Mouse (Mus musculus) stomach, postnatal 0 days (tissue): ENCODE measurements around the gene Coa4. TPM values are rescaled to one million over a fixed set of nuclear protein-coding genes. Genes with fewer than 3 reads are reported as not detected.

Source experiments
- ATAC-seq: fragments of 200-750 bp; cut with Nextera tagmentation; 2 replicates; pipeline ENCODE4 v1.8.0; 2017; ENCODE audit not compliant: low FRiP score, low TSS enrichment
- DNase-seq: peaks from one replicate; pipeline ENCODE4 v3.0.0-alpha.2; 2016; ENCODE audit warnings: low spot score
- H3K27ac ChIP-seq: fragments of 300-500 bp; sonication (generic); replicated peaks from 2 replicates; pipeline ENCODE4 v1.5.1; 2014; ENCODE audit warnings: mild to moderate bottlenecking, control low read depth
- H3K27me3 ChIP-seq: fragments of 300-500 bp; sonication (generic); 2 replicates; pipeline ENCODE4 v1.6.1; 2014; ENCODE audit warnings: low read length; ENCODE audit not compliant: control insufficient read depth, insufficient read depth
- H3K36me3 ChIP-seq: fragments of 300-500 bp; sonication (generic); 2 replicates; pipeline ENCODE4 v1.6.1; 2014; ENCODE audit warnings: low read length, mixed read lengths; ENCODE audit not compliant: control insufficient read depth, insufficient read depth
- H3K4me1 ChIP-seq: fragments of 300-500 bp; sonication (generic); replicated peaks from 2 replicates; pipeline ENCODE4 v1.6.1; 2014; ENCODE audit warnings: antibody characterized with exemption; ENCODE audit not compliant: control insufficient read depth, insufficient read depth
- H3K4me2 ChIP-seq: fragments of 300-500 bp; sonication (generic); replicated peaks from 2 replicates; pipeline ENCODE4 v1.6.1; 2014; ENCODE audit warnings: low read depth, mild to moderate bottlenecking, control low read depth, moderate library complexity
- H3K4me3 ChIP-seq: fragments of 300-500 bp; sonication (generic); 2 replicates; pipeline ENCODE4 v1.5.1; 2014; ENCODE audit warnings: low read depth, low read length, control low read depth
- H3K9ac ChIP-seq: fragments of 300-500 bp; sonication (generic); 2 replicates; pipeline ENCODE4 v1.6.1; 2014; ENCODE audit warnings: mild to moderate bottlenecking, low read length, control low read depth, mixed read lengths
- H3K9me3 ChIP-seq: fragments of 300-500 bp; sonication (generic); 2 replicates; pipeline ENCODE4 v1.6.1; 2016; ENCODE audit warnings: low read length; ENCODE audit not compliant: control insufficient read depth
- CTCF ChIP-seq: IDR thresholded peaks from 2 replicates; pipeline ENCODE4 v1.5.1; 2016; ENCODE audit warnings: antibody characterized with exemption, low read depth, mild to moderate bottlenecking, moderate library complexity
- EP300 ChIP-seq: optimal IDR thresholded peaks from 2 replicates; pipeline ENCODE3; 2016; ENCODE audit warnings: antibody characterized with exemption
- WGBS: fragments of 180-500 bp; shearing (Covaris S2); extraction: QIAGEN DNeasy Blood & Tissue Kit; methylation state at CpG from one replicate; pipeline ENCODE4 v1.1.7; 2014; 5-methylcytosine and 5-hydroxymethylcytosine counted together
- polyA plus RNA-seq: library from polyadenylated mRNA; unstranded; fragments of >200 nt; fragmentation: Nextera tagmentation; extraction: Ambion mirVana; gene quantifications from 2 replicates; pipeline ENCODE4 v1.2.1, GENCODE M21; 2015

The Coa4 gene
- polyA plus RNA-seq, 1 experiment from 2014 or later: 25.2 TPM

DNA sequence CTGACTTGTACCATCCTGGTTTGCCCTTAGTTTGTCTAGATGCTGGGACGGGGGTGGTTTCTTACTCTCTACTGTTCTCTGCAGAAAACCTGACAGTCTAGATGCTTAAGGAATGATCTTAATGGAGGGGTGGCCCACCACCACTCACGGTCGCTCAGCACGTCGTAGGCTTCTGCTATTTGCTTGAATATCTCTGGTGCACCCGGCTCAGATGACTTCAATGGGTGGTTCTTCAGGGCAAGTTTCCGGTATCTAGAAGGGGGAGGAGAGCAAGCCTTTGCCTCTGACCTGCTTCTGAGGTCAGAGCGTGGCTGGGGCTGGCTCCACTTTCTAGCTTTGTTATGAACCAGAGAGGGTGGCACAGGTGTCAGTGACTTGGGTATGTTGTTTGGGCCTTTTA, 25.3 kb upstream of the Coa4 start:
- no peaks in the 10 kb centered on the region for H3K9me3 ChIP-seq
- H3K9ac ChIP-seq: no peak overlapping the region
- DNase-seq (peak; percentile 35), ATAC-seq (peak; percentile 36; the same call in 1 of the 2 replicates)
- no peak overlapping the region for H3K4me3 ChIP-seq
- H3K4me2 ChIP-seq: no peak overlapping the region
- H3K27me3 ChIP-seq: no peaks in the 10 kb centered on the region
- H3K27ac ChIP-seq: no peak overlapping the region
- 74% methylated on average over 8 of the region's 8 CpGs for WGBS
- H3K36me3 ChIP-seq: no peaks in the 10 kb centered on the region
- H3K4me1 ChIP-seq: no peaks in the 10 kb centered on the region
- no peak for TF ChIP-seq CTCF
- no peak for TF ChIP-seq EP300

DNA sequence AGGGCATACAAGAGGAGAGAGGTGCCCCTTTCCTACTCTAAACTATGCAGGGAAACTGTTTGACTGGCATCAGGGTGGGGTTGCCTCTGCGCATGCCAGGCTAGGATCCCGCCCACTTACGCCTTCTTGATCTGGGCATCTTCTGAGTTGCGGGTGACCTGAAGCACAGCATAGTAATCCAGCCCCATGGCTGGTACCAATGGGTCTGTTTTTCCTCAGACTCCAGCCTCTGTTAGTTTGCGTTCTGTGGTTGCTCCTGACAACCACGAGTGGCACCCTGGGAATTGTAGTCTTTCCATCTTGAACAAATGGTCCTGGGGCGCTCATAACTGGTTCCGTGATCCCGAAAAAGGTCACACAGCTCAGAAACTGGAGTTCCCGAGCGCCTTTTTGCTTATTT, 22.3 kb upstream of the Coa4 start, which contains the start of gene Dnajb13:
Gene Dnajb13 (minus strand): TSS at position 388 of the 400 bp plus-strand sequence.
- WGBS: 46% methylated on average over 11 of the region's 11 CpGs
- ATAC-seq: peak; percentile 52
- no peak within 1 kb of the TSS for H3K4me2 ChIP-seq

DNA sequence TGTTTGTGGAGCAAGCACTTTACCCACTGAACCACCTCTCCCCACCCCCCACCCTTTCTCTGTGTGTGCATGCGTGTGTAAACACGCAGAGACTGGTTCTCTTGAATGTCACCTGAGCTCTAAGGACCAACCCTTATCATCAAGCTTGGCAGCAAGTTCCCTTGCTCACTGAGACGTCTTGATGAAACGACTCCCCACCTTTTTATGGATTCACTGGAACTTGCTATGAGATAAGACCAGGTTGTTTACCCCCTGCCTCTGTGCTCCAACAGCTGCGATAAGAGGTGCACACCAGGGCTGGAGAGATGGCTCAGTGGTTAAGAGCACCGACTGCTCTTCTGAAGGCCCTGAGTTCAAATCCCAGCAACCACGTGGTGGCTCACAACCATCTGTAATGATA, 16.7 kb upstream of the Coa4 start:
- Histone ChIP-seq H3K27ac (no peak overlapping the region), H3K27me3 (no peaks in the 10 kb centered on the region), H3K4me3 (no peak overlapping the region), H3K36me3 (no peaks in the 10 kb centered on the region), H3K4me2 (no peak overlapping the region), H3K4me1 (no peaks in the 10 kb centered on the region), H3K9ac (no peak overlapping the region), H3K9me3 (no peaks in the 10 kb centered on the region)
- 40% methylated on average over 7 of the region's 7 CpGs for WGBS
- ATAC-seq (peak; percentile 51; the same call in 1 of the 2 replicates), DNase-seq (peak; percentile 44)
- TF ChIP-seq CTCF (no peak), EP300 (no peak)

More for the DNA sequence above, 22.3 kb upstream of the Coa4 start, which contains the start of gene Dnajb13:
- TF ChIP-seq EP300 (no peak), CTCF (no peak)
- Histone ChIP-seq H3K4me3 (no peak within 1 kb of the TSS), H3K4me1 (no peaks in the 10 kb centered on the region), H3K27me3 (no peaks in the 10 kb centered on the region), H3K9me3 (no peaks in the 10 kb centered on the region), H3K27ac (no peak within 1 kb of the TSS), H3K9ac (no peak within 1 kb of the TSS), H3K36me3 (no peaks in the 10 kb centered on the region)
- DNase-seq: peak; percentile 24

DNA sequence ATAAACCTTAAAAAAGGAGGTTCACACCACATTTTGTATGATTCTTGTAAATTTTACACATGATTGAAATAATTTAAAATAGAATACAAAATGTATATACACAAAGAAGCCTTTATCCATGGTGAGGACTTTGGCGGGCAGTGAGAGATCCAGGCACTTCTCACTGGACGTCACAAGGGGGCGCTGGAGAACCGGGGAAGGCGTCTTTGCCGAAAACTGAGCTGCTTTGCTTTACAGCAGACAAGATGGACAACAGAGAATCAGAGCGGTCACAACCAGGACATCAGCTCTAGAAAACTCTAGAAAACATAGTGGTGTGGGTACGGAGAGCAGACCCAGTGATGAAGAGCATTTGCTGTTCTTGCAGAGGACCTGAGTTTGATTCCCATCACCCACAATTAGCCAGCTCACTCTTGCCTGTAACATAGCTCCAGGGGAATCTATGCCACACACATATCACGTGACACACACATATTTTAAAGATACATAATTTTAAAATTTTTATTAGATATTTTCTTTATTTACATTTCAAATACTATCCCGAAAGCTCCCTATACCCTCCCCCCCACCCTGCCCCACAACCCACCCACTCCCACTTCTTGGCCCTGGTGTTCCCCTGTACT, 16.1 kb upstream of the Coa4 start:
- Histone ChIP-seq H3K27ac (no peak overlapping the region), H3K4me1 (no peaks in the 10 kb centered on the region), H3K36me3 (no peaks in the 10 kb centered on the region), H3K4me3 (no peak overlapping the region), H3K9ac (no peak overlapping the region), H3K9me3 (no peaks in the 10 kb centered on the region), H3K27me3 (no peaks in the 10 kb centered on the region), H3K4me2 (peak overlapping the region; percentile 17; the same call in 1 of the 2 replicates)
- DNase-seq (peak; percentile 90), ATAC-seq (peak; percentile 60; the same call in 1 of the 2 replicates)
- 21% methylated on average over 10 of the region's 10 CpGs for WGBS
- TF ChIP-seq CTCF (peak; percentile 97), EP300 (no peak)

DNA sequence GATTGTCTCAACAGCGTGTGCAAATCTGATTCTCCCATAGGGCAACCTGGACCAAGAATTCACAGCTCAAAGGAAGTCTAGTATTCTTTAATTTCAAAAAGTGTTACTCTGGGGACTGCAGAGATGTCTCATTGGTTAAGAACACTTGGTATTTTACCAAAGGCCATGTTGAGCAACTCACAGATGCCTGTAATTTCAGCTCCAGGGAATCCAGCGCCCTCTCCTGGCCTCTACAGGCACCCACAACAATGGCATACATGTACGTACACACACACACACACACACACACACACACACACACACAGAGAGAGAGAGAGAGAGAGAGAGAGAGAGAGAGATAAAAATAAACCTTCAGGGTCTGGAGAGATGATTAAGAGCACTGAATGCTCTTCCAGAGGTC, 14.6 kb upstream of the Coa4 start:
- Histone ChIP-seq H3K27me3 (no peaks in the 10 kb centered on the region), H3K9ac (no peak overlapping the region), H3K4me1 (no peaks in the 10 kb centered on the region), H3K4me2 (no peak overlapping the region), H3K36me3 (no peaks in the 10 kb centered on the region), H3K4me3 (no peak overlapping the region), H3K27ac (no peak overlapping the region), H3K9me3 (no peaks in the 10 kb centered on the region)
- TF ChIP-seq EP300 (no peak), CTCF (peak; percentile 19)
- DNase-seq (no peak), ATAC-seq (no peak)
- 73% methylated on average over 3 of the region's 3 CpGs for WGBS

DNA sequence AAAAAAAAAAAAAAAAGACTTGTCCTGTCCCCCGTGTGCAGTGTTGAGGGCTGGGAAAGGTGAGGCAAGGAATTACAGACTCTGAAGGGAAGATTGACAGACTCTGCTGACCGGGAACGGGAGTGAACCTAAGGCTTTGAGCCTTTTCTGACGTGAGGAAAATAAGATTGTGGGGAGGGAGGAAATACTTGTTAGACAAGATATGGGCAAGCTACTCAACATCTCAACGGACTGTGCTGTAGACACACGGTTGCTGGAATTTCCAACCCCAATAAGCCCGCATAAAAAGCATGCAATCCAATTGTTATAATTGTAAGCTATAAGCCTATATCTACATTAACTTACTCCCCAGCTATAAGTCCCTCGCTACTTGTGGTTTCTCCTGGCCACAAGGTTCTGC, 12.2 kb upstream of the Coa4 start:
- H3K9ac ChIP-seq: no peak overlapping the region
- no peaks in the 10 kb centered on the region for H3K36me3 ChIP-seq
- H3K9me3 ChIP-seq: no peaks in the 10 kb centered on the region
- no peaks in the 10 kb centered on the region for H3K4me1 ChIP-seq
- no peak overlapping the region for H3K4me2 ChIP-seq
- 45% methylated on average over 8 of the region's 8 CpGs for WGBS
- H3K27ac ChIP-seq: no peak overlapping the region
- no peak for TF ChIP-seq EP300
- TF ChIP-seq CTCF: no peak
- DNase-seq (no peak), ATAC-seq (no peak)
- H3K27me3 ChIP-seq: no peaks in the 10 kb centered on the region
- H3K4me3 ChIP-seq: no peak overlapping the region
